Mouse (Mus musculus) midbrain, embryonic 15.5 days (tissue): ENCODE results near the gene Tcf7l1. TPM values are rescaled to one million over a fixed set of nuclear protein-coding genes. Genes with fewer than 3 reads are reported as not detected.

ENCODE experiments used
- ATAC-seq: fragments of 200-750 bp; cut with Nextera tagmentation; replicated peaks from 2 replicates; pipeline ENCODE4 v1.8.0; 2017; ENCODE audit warnings: moderate TSS enrichment
- H3K27ac ChIP-seq: fragments of 300-500 bp; sonication (generic); 2 replicates; pipeline ENCODE4 v1.5.1; 2015; ENCODE audit warnings: mild to moderate bottlenecking, inconsistent platforms
- H3K27me3 ChIP-seq: fragments of 300-500 bp; sonication (generic); replicated peaks from 2 replicates; pipeline ENCODE4 v1.6.1; 2015; ENCODE audit warnings: inconsistent platforms
- H3K36me3 ChIP-seq: fragments of 300-500 bp; sonication (generic); replicated peaks from 2 replicates; pipeline ENCODE4 v1.6.1; 2015; ENCODE audit warnings: inconsistent platforms
- H3K4me1 ChIP-seq: fragments of 300-500 bp; sonication (generic); 2 replicates; pipeline ENCODE4 v1.6.1; 2015; ENCODE audit warnings: inconsistent platforms
- H3K4me2 ChIP-seq: fragments of 300-500 bp; sonication (generic); 2 replicates; pipeline ENCODE4 v1.6.1; 2015; ENCODE audit warnings: inconsistent platforms, mild to moderate bottlenecking, moderate library complexity
- H3K4me3 ChIP-seq: fragments of 300-500 bp; sonication (generic); 2 replicates; pipeline ENCODE4 v1.5.1; 2015; ENCODE audit warnings: mild to moderate bottlenecking, inconsistent platforms
- H3K9ac ChIP-seq: fragments of 300-500 bp; sonication (generic); 2 replicates; pipeline ENCODE4 v1.6.1; 2015; ENCODE audit warnings: mild to moderate bottlenecking, inconsistent platforms
- H3K9me3 ChIP-seq: fragments of 300-500 bp; sonication (generic); 2 replicates; pipeline ENCODE4 v1.6.1; 2016; ENCODE audit warnings: inconsistent platforms
- WGBS: fragments of 180-500 bp; shearing (Covaris S2); methylation state at CpG from one replicate; pipeline ENCODE4 v1.1.7; 2015; ENCODE audit warnings: mixed read lengths; 5-methylcytosine and 5-hydroxymethylcytosine counted together
- polyA plus RNA-seq: library from polyadenylated mRNA; unstranded; fragments of >200 nt; fragmentation: Nextera tagmentation; extraction: Ambion mirVana; gene quantifications from 2 replicates; pipeline ENCODE4 v1.2.1, GENCODE M21; 2015

The Tcf7l1 gene
- polyA plus RNA-seq, 1 experiment from 2014 or later, result 6.1 TPM

DNA sequence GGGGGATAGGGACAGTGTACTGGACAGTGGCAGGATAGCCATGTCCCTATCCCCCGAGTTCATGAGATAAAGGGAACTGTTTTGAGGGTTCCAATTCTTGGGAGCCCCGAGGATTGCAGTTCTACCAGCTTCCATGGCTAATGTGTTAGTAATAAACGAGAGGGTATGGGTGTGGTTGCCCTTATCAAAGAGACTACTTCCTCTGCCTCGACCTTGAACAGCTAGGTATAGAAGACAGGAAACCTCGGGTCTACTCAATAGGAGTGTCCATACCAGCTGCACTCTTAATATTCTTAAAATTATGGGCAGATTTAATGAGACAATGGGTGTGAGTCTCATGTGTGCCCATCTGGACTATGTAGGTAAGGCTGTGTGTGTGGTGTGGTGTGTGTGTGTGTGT lies 100.0 kb downstream of the Tcf7l1 start:
- no peaks in the 10 kb centered on the region for H3K9me3 ChIP-seq
- H3K27me3 ChIP-seq, result no peaks in the 10 kb centered on the region
- H3K27ac ChIP-seq, result no peak overlapping the region
- no peaks in the 10 kb centered on the region for H3K36me3 ChIP-seq
- WGBS, result 92% methylated on average over 5 of the region's 5 CpGs
- no peak overlapping the region for H3K9ac ChIP-seq
- no peaks in the 10 kb centered on the region for H3K4me1 ChIP-seq
- no peak for ATAC-seq
- no peak overlapping the region for H3K4me2 ChIP-seq
- no peak overlapping the region for H3K4me3 ChIP-seq

DNA sequence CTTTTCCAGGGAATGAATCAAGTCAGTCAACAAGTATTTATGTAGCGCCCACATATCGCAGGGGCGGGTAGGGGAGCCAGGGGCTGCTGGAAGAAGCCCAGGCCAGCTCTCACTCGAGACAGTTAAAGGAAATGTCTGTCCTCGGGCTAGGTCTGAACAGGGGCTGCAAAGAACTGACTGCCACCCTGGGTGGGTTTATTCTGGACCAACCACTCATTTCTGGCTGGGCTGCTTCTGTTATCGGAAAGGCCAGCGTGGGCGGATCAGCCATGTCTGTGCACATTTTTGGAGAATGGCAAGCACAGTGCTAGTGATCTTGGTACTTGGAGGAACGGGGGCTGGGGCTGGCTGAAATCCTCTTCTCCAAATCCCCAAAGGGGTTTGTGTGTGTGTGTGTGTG lies 103.9 kb downstream of the Tcf7l1 start:
- 68% methylated on average over 9 of the region's 9 CpGs for WGBS
- ATAC-seq, result no peak

DNA sequence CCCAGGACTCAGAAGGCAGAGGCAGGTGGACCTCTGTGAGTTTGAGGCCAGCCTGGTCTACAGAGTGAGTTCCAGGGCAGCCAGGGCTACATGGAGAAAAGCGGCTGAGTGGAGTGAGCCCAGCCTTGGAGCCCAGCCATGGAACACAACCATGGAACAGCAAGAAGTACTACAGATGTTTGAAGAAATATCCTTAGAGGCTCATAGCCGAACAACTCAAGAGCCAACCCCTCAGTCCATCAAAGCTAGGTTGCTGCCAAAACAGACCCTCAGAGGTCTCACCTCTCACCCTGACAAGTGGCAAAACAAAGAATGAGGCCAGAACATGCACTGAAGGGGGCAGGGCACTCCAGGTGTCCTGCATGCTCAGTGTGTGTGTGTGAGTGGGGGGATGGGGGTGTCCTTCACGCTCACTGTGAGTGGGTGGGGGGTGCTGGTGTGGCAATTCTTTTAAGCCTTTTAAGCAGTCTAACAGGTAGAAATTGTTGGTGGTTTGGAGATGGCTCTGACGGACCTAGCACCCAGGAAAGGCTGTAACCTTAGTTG lies 104.7 kb downstream of the Tcf7l1 start:
- no peak for ATAC-seq

More for the DNA sequence above, 103.9 kb downstream of the Tcf7l1 start:
- no peaks in the 10 kb centered on the region for H3K9me3 ChIP-seq
- no peak overlapping the region for H3K4me2 ChIP-seq
- no peaks in the 10 kb centered on the region for H3K4me1 ChIP-seq
- H3K36me3 ChIP-seq, result no peaks in the 10 kb centered on the region
- H3K27ac ChIP-seq, result no peak overlapping the region
- H3K9ac ChIP-seq, result no peak overlapping the region
- H3K27me3 ChIP-seq, result no peaks in the 10 kb centered on the region
- H3K4me3 ChIP-seq, result no peak overlapping the region

DNA sequence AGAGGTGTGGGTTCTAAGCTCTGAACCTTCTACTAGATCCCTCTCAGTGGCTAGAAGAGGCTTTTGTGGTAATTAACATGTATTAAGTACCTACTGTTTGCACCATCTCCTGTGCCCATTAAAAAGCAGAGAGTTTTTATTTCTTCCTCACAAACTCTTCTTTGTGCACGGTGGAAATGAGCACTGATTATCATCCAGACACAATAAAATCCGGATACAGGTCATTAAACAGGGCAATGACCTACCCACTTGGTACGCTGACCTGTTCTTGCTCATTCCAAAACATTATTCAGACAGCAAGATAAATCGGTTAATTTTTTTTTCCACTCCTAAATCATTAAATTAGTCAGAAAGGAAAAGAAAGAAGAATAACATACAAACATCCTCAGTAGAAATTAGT lies 106.8 kb downstream of the Tcf7l1 start:
- Histone ChIP-seq H3K27me3 (no peaks in the 10 kb centered on the region), H3K36me3 (no peaks in the 10 kb centered on the region), H3K4me3 (no peak overlapping the region), H3K9me3 (no peaks in the 10 kb centered on the region), H3K4me2 (no peak overlapping the region), H3K4me1 (peaks cover 9% of the 10 kb centered on the region), H3K9ac (no peak overlapping the region), H3K27ac (no peak overlapping the region)
- 59% methylated on average over 4 of the region's 4 CpGs for whole genome bisulfite sequencing
- no peak for ATAC-seq

More for the DNA sequence above, 104.7 kb downstream of the Tcf7l1 start:
- H3K9ac ChIP-seq, result no peak overlapping the region
- no peaks in the 10 kb centered on the region for H3K36me3 ChIP-seq
- no peak overlapping the region for H3K27ac ChIP-seq
- no peaks in the 10 kb centered on the region for H3K9me3 ChIP-seq
- H3K4me2 ChIP-seq, result no peak overlapping the region
- WGBS, result 84% methylated on average over 4 of the region's 4 CpGs
- H3K4me1 ChIP-seq, result no peaks in the 10 kb centered on the region
- no peak overlapping the region for H3K4me3 ChIP-seq
- no peaks in the 10 kb centered on the region for H3K27me3 ChIP-seq

DNA sequence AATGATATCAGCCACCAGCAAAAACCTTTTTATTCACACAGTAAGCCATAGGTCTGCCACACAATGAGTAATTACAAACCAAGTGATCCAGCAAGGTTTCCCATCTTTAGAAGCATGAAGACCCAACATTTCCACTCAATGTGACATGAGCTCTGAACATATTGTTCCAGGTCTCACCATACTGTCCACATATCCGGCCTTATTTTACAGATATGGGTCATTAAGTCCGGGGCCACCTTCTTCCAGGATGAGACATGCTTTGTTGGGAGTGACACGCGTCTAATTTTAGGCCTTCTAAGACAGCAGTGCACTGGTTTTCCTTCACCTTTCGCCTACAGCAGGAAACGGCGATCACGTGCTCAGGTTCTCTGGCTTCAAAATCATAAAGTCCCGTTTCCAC lies 108.1 kb downstream of the Tcf7l1 start:
- Histone ChIP-seq H3K4me1 (peaks cover 12% of the 10 kb centered on the region), H3K9ac (no peak overlapping the region), H3K4me2 (no peak overlapping the region), H3K36me3 (no peaks in the 10 kb centered on the region), H3K9me3 (no peaks in the 10 kb centered on the region), H3K27ac (no peak overlapping the region), H3K4me3 (no peak overlapping the region), H3K27me3 (no peaks in the 10 kb centered on the region)
- 91% methylated on average over 9 of the region's 9 CpGs for WGBS
- no peak for ATAC-seq

DNA sequence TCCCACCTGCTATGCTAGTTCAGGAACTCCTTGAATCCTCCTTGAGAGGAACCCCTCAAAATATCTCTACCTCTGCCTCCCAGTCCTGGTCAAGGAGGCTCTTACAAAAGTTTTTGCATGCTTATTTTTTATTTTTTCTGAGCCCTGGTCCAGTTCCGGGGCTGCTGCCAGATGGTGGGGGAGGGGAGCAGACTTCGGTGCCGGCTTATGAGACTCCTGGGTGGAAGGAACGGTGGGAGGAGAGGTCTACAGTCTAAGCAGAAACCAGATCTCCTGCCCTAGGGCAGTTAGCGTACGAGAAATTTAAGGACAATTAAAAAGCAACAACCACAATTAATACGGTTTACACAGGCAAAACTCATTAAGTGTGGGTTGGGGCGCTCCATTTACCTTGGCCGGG lies 110.4 kb downstream of the Tcf7l1 start:
- no peak overlapping the region for H3K4me3 ChIP-seq
- H3K9me3 ChIP-seq, result no peaks in the 10 kb centered on the region
- H3K27ac ChIP-seq, result no peak overlapping the region
- 32% methylated on average over 9 of the region's 9 CpGs for WGBS
- no peaks in the 10 kb centered on the region for H3K27me3 ChIP-seq
- peaks cover 13% of the 10 kb centered on the region for H3K4me1 ChIP-seq
- no peaks in the 10 kb centered on the region for H3K36me3 ChIP-seq
- no peak overlapping the region for H3K4me2 ChIP-seq
- no peak for ATAC-seq
- H3K9ac ChIP-seq, result no peak overlapping the region

DNA sequence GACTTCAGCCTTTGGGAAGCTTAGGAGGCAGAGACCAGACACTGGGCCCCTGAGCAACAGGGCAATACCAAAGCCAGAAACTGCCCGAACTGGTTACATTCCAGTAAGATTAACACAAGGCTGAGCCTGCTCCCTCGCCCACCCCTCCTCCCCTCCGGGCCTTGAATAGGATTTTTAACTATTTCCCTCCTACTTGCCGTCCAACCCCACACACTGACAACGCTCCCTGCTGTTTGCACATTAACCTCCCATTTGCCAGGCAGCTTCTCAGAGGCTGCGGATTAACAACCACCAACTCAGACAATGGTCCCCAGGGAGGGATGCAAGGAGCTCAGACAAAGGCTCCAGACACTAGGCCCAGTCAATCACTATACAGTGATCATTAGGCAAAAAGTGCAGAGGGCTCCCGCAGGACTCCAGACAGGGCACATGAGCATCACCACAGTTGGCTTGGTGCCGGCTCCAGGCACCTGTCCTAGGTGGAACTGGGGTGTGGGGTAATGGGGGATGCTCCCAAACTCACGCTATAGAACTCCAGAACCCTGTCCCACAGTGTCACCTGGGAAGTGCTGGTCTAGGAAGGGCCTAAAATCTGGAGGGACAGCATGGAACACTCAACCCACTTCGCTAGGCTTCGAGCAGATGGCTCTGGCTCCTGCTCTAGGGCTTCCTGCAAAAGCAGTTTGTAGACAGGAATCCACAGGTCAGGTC lies 111.4 kb downstream of the Tcf7l1 start:
- no peaks in the 10 kb centered on the region for H3K27me3 ChIP-seq
- H3K27ac ChIP-seq, result peak overlapping the region; percentile 56
- H3K4me1 ChIP-seq, result peaks cover 16% of the 10 kb centered on the region
- peak overlapping the region; percentile 24 for H3K4me3 ChIP-seq
- H3K36me3 ChIP-seq, result no peaks in the 10 kb centered on the region
- H3K4me2 ChIP-seq, result peak overlapping the region; percentile 41
- H3K9me3 ChIP-seq, result no peaks in the 10 kb centered on the region
- no peak overlapping the region; the same call in 1 of the 2 replicates for H3K9ac ChIP-seq
- WGBS, result 10% methylated on average over 11 of the region's 11 CpGs
- ATAC-seq, result peak; percentile 68

DNA sequence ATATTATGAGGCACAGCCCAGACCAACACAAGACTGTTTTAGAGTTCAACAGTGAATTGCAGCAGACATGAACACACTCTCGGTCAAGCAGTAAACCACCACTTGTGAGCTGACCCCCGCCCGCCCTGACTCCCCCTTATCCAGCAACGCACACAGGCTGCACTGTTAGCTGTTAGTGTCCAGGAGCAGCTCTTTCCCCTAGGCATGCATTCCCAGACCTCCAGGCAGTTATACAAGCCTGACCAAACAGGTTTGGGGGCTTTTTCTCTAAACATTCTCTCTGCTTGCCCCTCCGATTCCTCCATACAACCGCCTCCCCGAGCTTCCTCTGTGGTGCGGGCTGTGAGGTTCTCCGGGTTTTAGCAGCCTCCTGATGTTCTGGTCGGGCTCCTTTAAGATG lies 112.0 kb downstream of the Tcf7l1 start:
- ATAC-seq, result peak; percentile 7; the same call in 1 of the 2 replicates
- peak overlapping the region; percentile 24 for H3K4me3 ChIP-seq
- 3% methylated on average over 10 of the region's 10 CpGs for WGBS
- no peaks in the 10 kb centered on the region for H3K9me3 ChIP-seq
- H3K4me1 ChIP-seq, result peaks cover 16% of the 10 kb centered on the region
- H3K36me3 ChIP-seq, result no peaks in the 10 kb centered on the region
- H3K4me2 ChIP-seq, result peak overlapping the region; percentile 41
- no peak overlapping the region; the same call in 1 of the 2 replicates for H3K9ac ChIP-seq
- peak overlapping the region; percentile 56 for H3K27ac ChIP-seq
- H3K27me3 ChIP-seq, result no peaks in the 10 kb centered on the region

DNA sequence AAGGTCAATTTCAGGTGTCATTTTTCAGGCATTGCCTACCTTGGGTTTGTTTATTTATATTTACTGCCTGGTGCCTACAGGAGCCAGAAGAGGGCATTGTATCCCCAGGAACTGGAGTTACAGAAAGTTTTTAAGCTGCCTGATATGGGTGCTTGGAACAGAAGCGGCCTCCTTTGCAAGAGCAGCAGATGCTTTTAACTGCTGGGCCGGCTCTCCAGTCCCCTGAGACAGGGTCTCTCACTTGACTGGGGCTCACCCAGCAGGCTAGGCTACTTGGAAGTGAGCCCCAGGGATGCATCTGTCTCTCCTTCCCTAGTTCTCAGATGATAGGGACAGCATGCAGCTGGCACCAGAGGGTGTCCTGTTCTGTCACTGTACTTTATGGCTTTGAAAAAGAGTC lies 112.7 kb downstream of the Tcf7l1 start:
- no peak for ATAC-seq
- Histone ChIP-seq H3K4me3 (no peak overlapping the region), H3K36me3 (no peaks in the 10 kb centered on the region), H3K9ac (no peak overlapping the region), H3K9me3 (no peaks in the 10 kb centered on the region), H3K27me3 (no peaks in the 10 kb centered on the region), H3K27ac (no peak overlapping the region), H3K4me2 (no peak overlapping the region), H3K4me1 (peaks cover 16% of the 10 kb centered on the region)
- 56% methylated on average over 2 of the region's 2 CpGs for WGBS

DNA sequence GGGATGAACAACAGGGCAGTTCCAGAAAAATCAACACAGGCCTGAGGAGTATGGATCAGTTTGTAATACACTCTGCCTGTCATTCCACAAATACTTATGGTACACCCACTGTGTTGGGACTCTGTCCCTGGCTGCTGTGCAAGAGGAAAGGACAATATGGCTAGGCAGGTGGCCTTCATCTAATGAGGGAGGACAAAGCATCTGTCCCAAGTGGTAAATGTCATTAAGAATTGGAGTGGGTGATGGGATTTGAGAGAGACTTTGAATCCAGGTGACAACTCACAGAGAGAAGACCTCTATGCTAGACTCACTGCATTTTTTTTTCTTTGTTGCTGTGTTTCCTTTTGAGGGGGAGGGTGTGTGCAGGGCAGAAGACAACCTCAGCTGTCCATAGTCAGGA lies 115.3 kb downstream of the Tcf7l1 start:
- Histone ChIP-seq H3K27ac (no peak overlapping the region), H3K36me3 (no peaks in the 10 kb centered on the region), H3K4me1 (peaks cover 16% of the 10 kb centered on the region)

DNA sequence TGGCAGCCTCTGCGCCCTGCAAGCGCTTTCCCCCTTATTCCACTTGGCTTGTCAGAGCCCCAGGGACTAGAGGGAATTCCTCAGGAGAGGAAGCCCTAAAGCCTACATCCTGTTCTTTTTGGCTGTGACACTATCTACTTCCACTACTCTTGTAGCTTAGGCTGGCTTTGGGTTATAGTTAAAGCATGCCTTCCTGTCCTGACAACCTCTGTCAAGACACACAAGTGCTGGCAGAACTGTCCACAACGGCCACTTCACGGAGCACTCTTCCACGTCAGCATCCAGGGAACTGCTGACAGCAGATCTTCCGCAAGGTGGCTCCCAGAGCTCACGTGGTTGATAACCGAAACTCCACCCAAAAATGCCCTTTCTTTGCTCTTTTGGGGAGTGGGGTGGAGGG lies 117.9 kb downstream of the Tcf7l1 start:
- WGBS, result 87% methylated on average over 8 of the region's 8 CpGs
- H3K4me3 ChIP-seq, result no peak overlapping the region
- H3K36me3 ChIP-seq, result no peaks in the 10 kb centered on the region
- no peak for ATAC-seq
- no peak overlapping the region for H3K4me2 ChIP-seq
- H3K9me3 ChIP-seq, result no peaks in the 10 kb centered on the region
- no peaks in the 10 kb centered on the region for H3K27me3 ChIP-seq
- no peak overlapping the region for H3K9ac ChIP-seq
- no peak overlapping the region for H3K27ac ChIP-seq
- H3K4me1 ChIP-seq, result 0 out of 2 replicates have a peak, but pooled peaks cover 3% of the 10 kb centered on the region

More for the DNA sequence above, 115.3 kb downstream of the Tcf7l1 start:
- H3K4me3 ChIP-seq, result no peak overlapping the region
- no peak overlapping the region for H3K4me2 ChIP-seq
- no peaks in the 10 kb centered on the region for H3K27me3 ChIP-seq
- no peak for ATAC-seq
- H3K9me3 ChIP-seq, result no peaks in the 10 kb centered on the region
- H3K9ac ChIP-seq, result no peak overlapping the region

DNA sequence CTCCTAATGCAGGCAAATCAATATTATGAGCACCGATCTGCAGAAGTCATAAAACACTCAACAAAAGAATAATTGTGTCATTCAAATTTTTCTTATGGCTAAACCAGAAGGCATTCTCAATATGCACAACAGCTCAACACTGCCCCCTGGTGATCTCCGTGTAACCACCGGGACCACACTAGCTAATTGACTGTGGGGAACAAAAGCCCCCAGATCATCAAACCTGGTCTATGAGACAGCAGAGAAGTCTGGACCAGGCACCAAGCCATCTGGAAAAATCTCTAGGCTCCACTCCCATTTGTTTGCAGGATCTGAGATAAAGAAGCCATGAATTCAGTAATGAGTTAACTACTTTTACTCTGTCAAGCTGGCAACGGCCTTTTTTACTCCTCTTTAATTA lies 122.0 kb downstream of the Tcf7l1 start:
- H3K27ac ChIP-seq, result no peak overlapping the region
- no peak overlapping the region for H3K4me2 ChIP-seq
- H3K27me3 ChIP-seq, result no peaks in the 10 kb centered on the region
- H3K9ac ChIP-seq, result no peak overlapping the region
- 65% methylated on average over 4 of the region's 4 CpGs for WGBS
- no peaks in the 10 kb centered on the region for H3K9me3 ChIP-seq
- H3K36me3 ChIP-seq, result no peaks in the 10 kb centered on the region
- H3K4me1 ChIP-seq, result no peaks in the 10 kb centered on the region
- H3K4me3 ChIP-seq, result no peak overlapping the region
- no peak for ATAC-seq

DNA sequence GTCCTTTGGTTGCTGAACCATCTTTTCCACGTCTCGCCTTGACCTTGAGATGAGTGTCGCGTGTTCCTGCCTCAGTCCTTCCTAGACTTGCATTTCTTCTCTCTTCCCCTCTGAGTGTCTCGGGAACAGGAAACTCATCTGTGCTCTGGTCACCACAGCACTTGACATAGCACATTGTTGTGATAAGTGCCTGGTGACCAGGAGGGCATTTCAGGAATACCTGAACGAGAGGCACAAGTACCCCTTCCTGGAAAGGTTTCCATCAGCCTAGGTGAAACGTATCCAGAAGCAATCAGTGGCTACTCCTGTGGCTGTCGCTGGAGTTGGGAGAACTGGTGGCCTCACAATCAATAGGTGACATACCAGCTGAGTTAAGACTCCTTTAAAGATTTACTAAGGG lies 124.8 kb downstream of the Tcf7l1 start:
- no peak overlapping the region for H3K4me3 ChIP-seq
- ATAC-seq, result no peak

More for the DNA sequence above, 124.8 kb downstream of the Tcf7l1 start:
- Histone ChIP-seq H3K4me2 (no peak overlapping the region), H3K27ac (no peak overlapping the region), H3K27me3 (no peaks in the 10 kb centered on the region), H3K36me3 (no peaks in the 10 kb centered on the region), H3K4me1 (no peaks in the 10 kb centered on the region), H3K9ac (no peak overlapping the region), H3K9me3 (no peaks in the 10 kb centered on the region)
- 81% methylated on average over 8 of the region's 8 CpGs for WGBS
